Mouse (Mus musculus) MEL (cell line): ENCODE measurements around the gene Man2a1. TPM values are rescaled to one million over a fixed set of nuclear protein-coding genes. Genes with fewer than 3 reads are reported as not detected.

Source experiments
- DNase-seq: peaks from one replicate; pipeline ENCODE4 v3.0.0; 2011; ENCODE audit warnings: low read depth, low spot score
- H3K27ac ChIP-seq: 2 replicates; pipeline ENCODE4 v1.5.1; 2012; ENCODE audit warnings: low read depth, mild to moderate bottlenecking, control low read depth, low read length, moderate library complexity; ENCODE audit not compliant: control insufficient read depth
- H3K27me3 ChIP-seq, 2 experiments: fragments of 150-350 bp in 1 of 2; sonication (generic) in 1 of 2; 2 replicates each; pipeline ENCODE4 v1.6.1; 2012; ENCODE audit warnings: low read length in 2 of 2, mild to moderate bottlenecking in 2 of 2, improper control_type of control experiment in 1 of 2, moderate library complexity in 1 of 2; ENCODE audit not compliant: insufficient read depth in 2 of 2, control insufficient read depth in 1 of 2
- H3K36me3 ChIP-seq, 2 experiments: 2 replicates each; pipeline ENCODE4 v1.6.1; 2012 to 2014; ENCODE audit warnings: low read length in 2 of 2, improper control_type of control experiment in 1 of 2, inconsistent platforms in 1 of 2, mild to moderate bottlenecking in 1 of 2; ENCODE audit not compliant: insufficient read depth in 2 of 2, control insufficient read depth in 1 of 2
- H3K4me1 ChIP-seq, 2 experiments: fragments of 150-350 bp in 1 of 2; sonication (generic) in 1 of 2; 2 replicates each; pipeline ENCODE4 v1.6.1; 2012; ENCODE audit warnings: low read length in 2 of 2, improper control_type of control experiment in 1 of 2, mild to moderate bottlenecking in 1 of 2; ENCODE audit not compliant: insufficient read depth in 2 of 2, control insufficient read depth in 1 of 2
- H3K4me3 ChIP-seq, 2 experiments: fragments of 150-350 bp in 1 of 2; sonication (generic) in 1 of 2; 2 replicates each; pipeline ENCODE4 v1.5.1; 2012; ENCODE audit warnings: low read depth in 2 of 2, low read length in 2 of 2, mild to moderate bottlenecking in 2 of 2, moderate library complexity in 2 of 2, control low read depth in 1 of 2, improper control_type of control experiment in 1 of 2; ENCODE audit not compliant: control insufficient read depth in 1 of 2, insufficient read depth in 1 of 2
- H3K79me2 ChIP-seq: 2 replicates; pipeline ENCODE4 v1.6.1; 2012; ENCODE audit warnings: mild to moderate bottlenecking, low read length, moderate library complexity; ENCODE audit not compliant: control insufficient read depth, poor library complexity, insufficient read depth
- H3K9ac ChIP-seq: 2 replicates; pipeline ENCODE4 v1.6.1; 2012; ENCODE audit warnings: low read depth, mild to moderate bottlenecking, control low read depth, low read length, moderate library complexity; ENCODE audit not compliant: control insufficient read depth, poor library complexity, severe bottlenecking
- H3K9me3 ChIP-seq: fragments of 150-350 bp; sonication (generic); replicated peaks from 2 replicates; pipeline ENCODE4 v1.6.1; 2012; ENCODE audit warnings: mild to moderate bottlenecking, low read length, improper control_type of control experiment, moderate library complexity; ENCODE audit not compliant: insufficient read depth
- CHD2 ChIP-seq: IDR thresholded peaks from 2 replicates; pipeline ENCODE4 v1.6.1; 2011; ENCODE audit warnings: low read length, improper control_type of control experiment
- E2F4 ChIP-seq: IDR thresholded peaks from 2 replicates; pipeline ENCODE4 v1.6.1; 2011; ENCODE audit warnings: low read depth, low read length, improper control_type of control experiment, borderline replicate concordance
- EP300 ChIP-seq, 2 experiments: IDR thresholded peaks; 2 replicates each; pipeline ENCODE4 v1.6.1; 2011; ENCODE audit warnings: improper control_type of control experiment in 2 of 2, low read length in 2 of 2, low read depth in 1 of 2, mild to moderate bottlenecking in 1 of 2
- ETS1 ChIP-seq: IDR thresholded peaks from 2 replicates; pipeline ENCODE4 v1.6.1; 2012; ENCODE audit warnings: low read depth, mild to moderate bottlenecking, inconsistent platforms, low read length, improper control_type of control experiment, moderate library complexity
- GABPA ChIP-seq: IDR thresholded peaks from 2 replicates; pipeline ENCODE4 v1.6.1; 2012; ENCODE audit warnings: low read depth, mild to moderate bottlenecking, inconsistent platforms, low read length, improper control_type of control experiment, moderate library complexity
- JUND ChIP-seq: IDR thresholded peaks from 2 replicates; pipeline ENCODE4 v1.6.1; 2011; ENCODE audit warnings: low read depth, mild to moderate bottlenecking, improper control_type of control experiment, low read length
- MAFK ChIP-seq: IDR thresholded peaks from 2 replicates; pipeline ENCODE4 v1.6.1; 2011; ENCODE audit warnings: low read depth, mild to moderate bottlenecking, low read length, improper control_type of control experiment, borderline replicate concordance
- MAX ChIP-seq: IDR thresholded peaks from 2 replicates; pipeline ENCODE4 v1.6.1; 2011; ENCODE audit warnings: low read length, improper control_type of control experiment
- MAZ ChIP-seq: IDR thresholded peaks from 2 replicates; pipeline ENCODE4 v1.6.1; 2012; ENCODE audit warnings: low read depth, mild to moderate bottlenecking, inconsistent platforms, low read length, improper control_type of control experiment
- MXI1 ChIP-seq: IDR thresholded peaks from 2 replicates; pipeline ENCODE4 v1.6.1; 2011; ENCODE audit warnings: mild to moderate bottlenecking, low read depth, low read length, improper control_type of control experiment
- MYB ChIP-seq: IDR thresholded peaks from 2 replicates; pipeline ENCODE4 v1.6.1; 2011; ENCODE audit warnings: mild to moderate bottlenecking, low read depth, low read length, improper control_type of control experiment
- MYC ChIP-seq: IDR thresholded peaks from 2 replicates; pipeline ENCODE4 v1.6.1; 2011; ENCODE audit warnings: low read depth, mild to moderate bottlenecking, low read length, improper control_type of control experiment, moderate library complexity
- NELFE ChIP-seq: IDR thresholded peaks from 2 replicates; pipeline ENCODE4 v1.6.1; 2011; ENCODE audit warnings: low read depth, low read length, improper control_type of control experiment
- SIN3A ChIP-seq: IDR thresholded peaks from 2 replicates; pipeline ENCODE4 v1.6.1; 2012; ENCODE audit warnings: low read length, improper control_type of control experiment, inconsistent platforms
- SMC3 ChIP-seq: IDR thresholded peaks from 2 replicates; pipeline ENCODE4 v1.6.1; 2011; ENCODE audit warnings: low read depth, low read length, improper control_type of control experiment
- TCF12 ChIP-seq: IDR thresholded peaks from 2 replicates; pipeline ENCODE4 v1.6.1; 2014; ENCODE audit warnings: low read depth, mild to moderate bottlenecking, inconsistent platforms, low read length, improper control_type of control experiment, moderate library complexity
- UBTF ChIP-seq: IDR thresholded peaks from 2 replicates; pipeline ENCODE4 v1.6.1; 2012; ENCODE audit warnings: low read depth, mild to moderate bottlenecking, inconsistent platforms, low read length, improper control_type of control experiment, moderate library complexity, borderline replicate concordance; ENCODE audit not compliant: insufficient read depth
- USF1 ChIP-seq: IDR thresholded peaks from 2 replicates; pipeline ENCODE4 v1.6.1; 2014; ENCODE audit warnings: low read depth, mild to moderate bottlenecking, inconsistent platforms, low read length, improper control_type of control experiment, moderate library complexity
- ZC3H11A ChIP-seq: IDR thresholded peaks from 2 replicates; pipeline ENCODE4 v1.6.1; 2012; ENCODE audit warnings: low read depth, mild to moderate bottlenecking, inconsistent platforms, low read length, improper control_type of control experiment
- ZNF384 ChIP-seq: IDR thresholded peaks from 2 replicates; pipeline ENCODE4 v1.6.1; 2012; ENCODE audit warnings: low read depth, mild to moderate bottlenecking, inconsistent platforms, low read length, improper control_type of control experiment
- polyA plus RNA-seq, 2 experiments: library from polyadenylated mRNA; stranded (reverse) in 1 of 2; unstranded in 1 of 2; fragments of >175 nt in 1 of 2; fragments of >200 nt in 1 of 2; gene quantifications; 2 replicates each; pipeline versions ENCODE4 v1.2.1 to v1.2.4; 2012; ENCODE audit warnings: low replicate concordance in 2 of 2, low read depth in 1 of 2; ENCODE audit not compliant: insufficient read length in 2 of 2, insufficient read depth in 1 of 2, missing spikeins in 1 of 2
- total RNA-seq: library from RNA; depleted of rRNA; stranded (reverse); fragments of 300-350 nt; gene quantifications from 2 replicates; pipeline ENCODE4 v1.2.3, GENCODE M21; 2012

Gene Man2a1
- total and polyA plus RNA-seq, 3 experiments: 8.7 to 27.5 (median 9.1) TPM

GRCm38 (mm10) chr17:64620135-64620534, 19.6 kb downstream of the Man2a1 start:
- Histone ChIP-seq H3K4me3 (no peak overlapping the region), H3K9ac (no peak overlapping the region), H3K27me3 (no peaks in the 10 kb centered on the region), H3K4me1 (no peaks in the 10 kb centered on the region), H3K27ac (no peak overlapping the region), H3K36me3 (peaks cover 0 to 4% of the 10 kb centered on the region in 2 experiments; a peak in 1 of 4 replicates), H3K79me2 (0 out of 2 replicates have a peak, but pooled peaks cover 5% of the 10 kb centered on the region)
- DNase-seq: no peak
- TF ChIP-seq MAZ (no peak), ZC3H11A (no peak), UBTF (no peak), JUND (no peak), USF1 (no peak), ETS1 (no peak)
- TF ChIP-seq, all 39 proteins: peak for 0
- no peaks in the 10 kb centered on the region for H3K9me3 ChIP-seq

- TF ChIP-seq MAX (no peak), MYB (no peak), MYC (no peak), E2F4 (no peak), MAFK (no peak), EP300 (IDR thresholded peaks at IDR 0.05; ENCODE audit: low read depth in 1 of 2, low read length in 2 of 2) (no peak), USF1 (no peak), SIN3A (no peak), TCF12 (no peak), GABPA (no peak), MXI1 (no peak), ZNF384 (no peak), NELFE (no peak), CHD2 (no peak), SMC3 (no peak)
- H3K27ac ChIP-seq: no peak overlapping the region
- H3K9me3 ChIP-seq: no peaks in the 10 kb centered on the region
- 0 out of 2 replicates have a peak, but pooled peaks cover 5% of the 10 kb centered on the region for H3K79me2 ChIP-seq
- H3K4me1 ChIP-seq: no peaks in the 10 kb centered on the region
- peaks cover 0 to 7% of the 10 kb centered on the region in 2 experiments; a peak in 2 of 4 replicates for H3K36me3 ChIP-seq
- no peak overlapping the region for H3K9ac ChIP-seq
- H3K4me3 ChIP-seq: no peak overlapping the region
- H3K27me3 ChIP-seq: no peaks in the 10 kb centered on the region
- no peak for DNase-seq
Observed at GRCm38 (mm10) chr17:64620627-64621026, 20.1 kb downstream of the Man2a1 start.
